Mouse (Mus musculus): ENCODE results near the gene Tex10.
A peak's percentile ranks its signal among the peaks of the same experiment; 100 is the strongest.

Gene Tex10

DNA sequence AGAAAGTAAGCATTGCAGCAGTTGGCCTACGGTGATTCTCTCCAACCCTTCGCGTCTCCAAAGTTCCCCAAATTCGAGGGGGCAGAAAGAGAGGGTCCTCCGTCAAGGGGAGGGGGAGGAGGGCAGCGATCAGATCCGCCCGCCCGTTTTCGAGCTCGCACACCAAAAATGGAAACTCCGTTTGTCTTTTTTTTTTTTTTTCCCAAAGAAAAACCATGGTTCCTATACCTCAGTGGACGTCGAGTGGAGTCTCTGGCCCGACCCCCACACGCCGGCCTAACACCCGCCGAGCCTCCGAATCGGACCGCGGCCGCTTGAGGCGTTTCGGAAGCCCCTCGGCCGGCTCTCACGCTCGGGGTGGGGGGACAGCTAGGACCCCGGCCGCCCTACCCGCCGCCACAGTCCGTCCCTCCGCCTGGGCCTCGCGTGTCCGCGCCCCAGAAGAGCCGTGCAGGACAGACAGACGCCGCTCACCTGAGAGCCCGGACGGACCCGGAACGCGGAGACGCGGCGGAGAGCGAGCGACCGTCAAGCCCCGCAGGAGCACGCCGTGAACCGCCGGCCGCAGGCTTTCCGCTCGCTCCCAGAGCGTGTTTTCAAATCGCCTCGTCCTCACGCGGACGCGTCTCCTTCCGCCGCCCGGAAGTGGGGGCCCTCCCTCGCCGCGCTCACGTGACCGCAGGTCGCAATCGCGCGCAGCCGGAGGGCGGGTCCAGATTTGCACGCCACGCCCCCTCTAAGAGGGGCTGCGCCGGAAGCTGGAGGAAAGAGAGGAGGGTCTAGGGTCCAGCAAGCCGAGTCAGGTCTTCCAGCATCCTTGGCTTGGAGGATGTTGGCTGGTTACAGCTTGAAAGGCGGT, at the start of gene Tex10:
TSS of gene Tex10 (minus strand) at position 668 of the 859 bp plus-strand sequence.
- peak; percentile 95 for DNase-seq (ENCODE audit: extremely low spot score, low spot score)

DNA sequence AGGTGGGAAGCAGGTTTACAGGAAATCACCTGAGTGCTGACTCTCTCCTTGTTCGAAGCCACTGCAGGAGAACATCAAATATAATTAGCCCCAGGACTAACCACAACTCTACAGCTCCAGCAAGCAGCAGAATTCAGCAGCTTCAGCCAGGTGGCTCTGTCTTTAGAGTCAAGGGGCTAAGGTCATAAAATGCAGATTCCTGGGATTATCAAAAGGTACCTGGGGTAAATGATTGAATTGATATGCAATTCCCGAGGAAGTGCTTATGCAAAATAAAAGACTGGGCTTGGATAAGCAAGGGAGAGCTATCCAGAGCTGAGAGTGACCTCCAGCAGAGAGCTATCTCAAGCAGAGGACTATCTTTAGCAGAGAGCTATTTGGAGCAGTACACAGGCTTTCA, 37.6 kb upstream of the Tex10 start:
- no peak for DNase-seq (ENCODE audit: extremely low spot score, low spot score)

DNA sequence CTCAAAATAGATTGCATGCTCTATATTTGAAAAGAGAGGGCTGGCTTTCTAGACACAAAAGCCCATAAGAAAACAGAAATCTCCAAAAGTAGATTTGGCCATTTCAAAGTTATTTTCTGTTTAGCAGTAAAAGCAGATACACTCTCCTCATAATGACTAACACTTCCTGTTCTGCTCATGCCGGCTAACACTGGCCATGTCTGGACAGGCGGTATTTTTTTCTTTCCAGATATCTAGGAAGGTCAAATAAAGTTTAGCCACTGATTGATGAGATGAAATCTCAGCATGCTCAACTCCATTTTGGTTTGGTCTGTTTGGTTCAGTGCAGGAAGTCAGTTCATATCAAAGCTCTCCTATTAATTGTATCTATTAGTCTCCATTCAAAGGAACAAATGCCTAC, 19.3 kb upstream of the Tex10 start:
- DNase-seq (ENCODE audit: extremely low spot score, low spot score) = no peak

DNA sequence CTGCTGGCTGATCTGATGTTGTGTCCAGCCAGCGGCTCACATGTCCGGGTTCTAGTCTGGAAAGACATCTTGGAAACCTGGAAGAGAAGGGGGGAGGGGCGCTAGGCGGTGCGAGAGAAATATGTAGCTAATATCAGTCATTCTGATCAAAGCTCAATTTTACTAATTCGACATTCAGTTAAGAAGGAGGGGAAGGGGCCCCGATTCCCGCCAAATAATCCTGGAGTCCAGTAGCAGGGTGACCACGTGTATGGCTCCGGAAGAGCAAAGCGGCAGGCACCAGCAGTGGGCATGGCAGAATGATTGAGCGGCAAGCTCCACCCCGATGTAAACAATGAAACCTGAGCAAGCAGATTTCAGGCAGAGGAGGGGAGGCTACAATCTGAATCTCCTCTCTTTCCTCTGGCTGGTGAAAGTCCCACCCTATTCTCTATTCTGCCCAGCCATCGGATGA, 18.1 kb upstream of the Tex10 start:
- peak; percentile 63 for DNase-seq (ENCODE audit: extremely low spot score, low spot score)

DNA sequence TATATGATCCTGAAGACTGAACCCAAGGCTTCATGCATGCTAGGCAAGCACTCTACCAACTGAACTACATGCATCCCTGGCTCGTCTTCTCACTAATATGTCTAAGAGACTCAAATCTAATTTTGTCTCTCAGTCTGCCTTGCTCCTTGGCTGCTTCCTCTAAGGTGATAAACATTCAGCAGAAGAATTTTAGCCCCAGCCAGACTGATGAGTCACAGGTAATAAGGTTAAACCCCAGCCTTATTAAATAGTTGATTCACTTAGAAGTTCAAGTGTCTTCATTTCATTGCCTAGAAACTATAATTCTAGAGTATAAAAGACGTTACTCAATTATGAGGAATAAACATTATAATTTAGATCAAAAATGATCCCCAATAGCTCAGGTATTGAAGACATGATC, 15.7 kb upstream of the Tex10 start:
- DNase-seq (ENCODE audit: extremely low spot score, low spot score) = no peak

DNA sequence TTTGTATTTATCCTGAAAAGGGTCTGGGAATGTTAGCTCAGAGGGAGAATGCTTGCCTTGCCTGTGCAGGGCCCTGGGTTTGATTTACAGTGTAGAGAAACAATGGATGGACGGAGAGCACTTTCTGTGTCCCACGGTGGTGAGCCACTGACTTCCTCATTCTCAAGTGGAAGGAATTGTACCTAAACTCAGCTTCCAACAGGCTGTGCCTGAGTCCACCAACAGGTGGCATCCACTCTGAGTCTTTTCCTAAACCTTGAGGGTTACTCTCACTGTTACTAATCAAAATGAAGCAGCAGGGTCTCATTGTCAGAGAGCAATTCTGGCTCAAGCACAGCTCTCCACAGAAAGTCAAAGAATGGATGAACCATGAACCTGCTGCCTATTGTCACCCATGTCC, 8.0 kb upstream of the Tex10 start:
- DNase-seq (ENCODE audit: extremely low spot score, low spot score) = peak; percentile 16

DNA sequence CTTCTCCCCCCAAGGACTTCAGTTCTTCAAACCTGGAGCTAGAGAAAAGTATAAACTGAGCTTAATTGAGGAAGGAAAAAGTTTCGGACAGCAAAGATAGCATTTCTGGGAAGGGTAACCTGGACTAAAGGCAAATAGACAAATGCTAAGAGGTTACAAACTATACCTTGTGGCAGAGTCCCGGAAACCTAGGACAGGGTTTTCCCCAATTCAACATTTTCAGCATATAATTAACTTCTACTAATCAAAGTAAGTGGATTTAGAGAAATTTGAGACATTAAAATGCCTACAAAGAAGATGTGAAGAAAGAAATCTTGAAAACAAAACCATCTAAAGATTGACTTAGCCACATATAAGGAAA, 372 bp upstream of the Tex10 start:
- DNase-seq (ENCODE audit: extremely low spot score, low spot score) = no peak

DNA sequence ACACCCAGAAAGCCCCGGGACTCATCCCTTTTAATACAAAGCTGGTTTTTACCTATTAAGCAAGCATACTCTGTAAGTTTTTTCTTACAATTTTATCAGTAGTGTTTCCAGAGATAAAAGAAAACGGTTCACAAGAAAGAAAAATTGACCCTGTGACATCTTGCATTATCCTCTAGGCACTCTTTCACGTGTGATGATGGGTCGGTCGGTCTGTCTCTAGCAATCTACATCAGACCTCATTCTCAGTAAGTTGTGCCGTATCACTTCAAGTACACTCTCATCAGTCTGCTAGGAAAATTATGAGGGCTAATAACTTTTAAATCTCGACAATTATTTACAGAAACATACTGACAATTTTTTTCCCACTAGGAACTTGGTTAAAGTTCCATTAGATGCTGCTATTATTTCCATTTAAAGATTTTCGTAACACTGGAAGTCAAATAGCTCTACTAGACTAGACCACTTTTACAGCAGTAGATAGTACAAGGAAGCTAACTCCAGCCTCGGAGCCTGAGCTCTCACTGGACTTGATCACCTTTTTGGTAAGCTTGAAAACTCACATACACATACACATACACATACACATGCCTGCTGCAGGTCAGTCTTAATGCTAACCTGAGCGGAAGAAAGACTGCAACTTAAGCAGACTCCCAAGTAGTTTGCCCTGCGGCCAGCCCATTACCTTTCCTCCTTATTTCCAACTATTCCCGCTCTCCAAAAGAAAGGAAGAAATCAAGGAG, 1.0 kb downstream of the Tex10 start:
- no peak for DNase-seq (ENCODE audit: extremely low spot score, low spot score)

DNA sequence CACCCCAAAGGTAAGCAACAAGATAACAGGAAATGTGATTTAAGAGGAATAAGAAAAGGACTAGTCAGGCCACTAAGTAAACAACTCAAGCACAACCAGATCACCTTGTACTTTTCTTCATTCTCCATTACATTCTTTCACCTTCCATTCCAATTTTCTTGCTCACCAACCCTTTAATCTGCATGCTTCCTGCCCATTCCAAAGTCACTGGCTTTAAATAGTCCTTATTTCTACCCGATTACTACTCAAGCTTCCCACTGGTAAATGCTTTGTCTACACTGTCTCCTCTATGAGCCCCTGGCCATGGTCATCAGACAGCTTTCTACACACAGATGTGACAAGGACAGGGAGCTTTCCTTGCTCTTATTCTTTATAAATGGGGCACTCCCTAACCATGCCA, 2.3 kb downstream of the Tex10 start:
- DNase-seq (ENCODE audit: extremely low spot score, low spot score) = no peak

DNA sequence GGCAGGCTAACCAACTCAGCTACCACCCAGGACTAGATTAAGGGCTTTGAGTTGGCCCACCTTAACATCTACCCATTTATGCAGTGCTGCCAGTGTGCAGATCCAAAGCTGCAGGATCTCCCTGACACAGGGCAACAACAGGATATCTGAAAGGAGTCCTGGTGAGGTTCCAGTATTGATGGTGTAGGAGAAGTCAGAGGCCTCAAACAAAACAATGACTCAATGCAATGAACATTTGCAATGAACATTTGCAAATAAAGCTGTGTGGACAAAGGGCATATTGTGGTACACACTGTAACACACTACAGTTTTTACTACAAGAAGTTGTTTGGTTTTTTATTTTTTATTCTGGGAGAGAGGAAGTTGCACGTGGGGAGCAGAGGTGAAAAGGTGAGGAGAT, 12.2 kb downstream of the Tex10 start:
- DNase-seq (ENCODE audit: extremely low spot score, low spot score) = no peak

DNA sequence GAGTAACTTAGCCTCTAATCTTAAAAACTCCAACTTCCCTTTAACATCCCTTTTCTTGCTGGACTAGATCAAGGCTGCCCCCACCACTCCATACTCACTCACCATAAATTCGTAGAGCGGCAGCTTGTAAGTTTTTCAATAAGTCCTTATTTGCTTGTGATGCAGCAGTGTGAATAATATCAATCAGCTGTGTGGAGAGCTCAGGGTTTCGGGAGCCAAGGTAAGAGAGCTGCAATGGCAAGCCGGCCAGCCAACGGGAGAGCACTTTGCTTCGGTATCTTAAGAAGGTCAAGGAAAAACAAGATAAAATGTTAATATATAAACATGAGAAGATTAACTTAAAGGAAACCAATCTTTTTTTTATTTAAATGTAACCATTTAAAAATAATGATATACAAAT, 14.8 kb downstream of the Tex10 start:
- DNase-seq (ENCODE audit: extremely low spot score, low spot score) = no peak

DNA sequence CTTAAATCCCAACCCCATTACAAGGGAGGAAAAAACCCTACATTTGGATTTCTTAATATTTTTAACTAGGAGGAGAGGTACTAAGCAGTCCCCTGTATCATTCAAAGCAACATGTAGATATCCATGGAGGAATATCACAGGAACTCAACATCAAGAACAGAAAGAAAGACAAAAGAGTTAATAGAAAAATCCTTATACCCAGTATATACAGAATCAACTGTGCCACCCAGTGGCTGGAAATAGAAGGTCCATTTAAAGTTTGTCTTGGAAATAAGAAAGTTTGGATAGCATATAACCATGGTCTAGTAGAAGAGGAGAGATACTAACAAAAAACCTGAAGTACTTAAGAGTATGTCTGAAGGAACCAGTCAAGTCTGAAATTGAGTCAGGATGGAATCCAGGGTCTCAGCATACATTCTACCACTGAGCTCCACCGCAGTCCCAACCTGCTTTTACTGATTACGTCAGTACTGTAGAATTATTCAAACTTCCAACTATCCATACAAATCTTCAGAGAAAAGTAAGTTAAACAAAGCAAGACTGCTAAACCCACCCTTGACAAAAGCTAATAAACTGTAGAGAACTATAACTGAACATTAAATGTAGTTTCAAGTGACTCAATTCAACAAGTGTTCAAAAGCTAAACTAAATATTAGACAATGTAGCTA, 19.0 kb downstream of the Tex10 start:
- DNase-seq (ENCODE audit: extremely low spot score, low spot score) = no peak

DNA sequence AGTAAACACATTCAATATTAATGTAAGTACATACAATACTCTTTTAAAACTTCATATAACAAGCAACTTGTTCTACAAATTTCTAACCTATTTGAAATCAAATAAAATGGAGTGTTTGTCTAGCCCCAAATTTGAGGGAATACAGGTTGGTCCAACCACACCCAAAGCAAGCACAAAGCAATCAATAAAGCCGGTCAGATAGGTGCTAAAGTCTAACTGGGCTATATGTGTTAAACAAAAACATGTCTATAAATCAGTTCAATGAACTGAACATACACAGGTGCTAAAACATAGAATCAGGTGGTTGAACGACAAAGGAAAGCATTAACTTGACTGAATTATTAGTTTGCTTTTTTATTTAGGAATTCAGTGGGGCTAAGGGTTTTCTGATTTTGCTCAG, 45.2 kb downstream of the Tex10 start:
- DNase-seq (ENCODE audit: extremely low spot score, low spot score) = no peak

DNA sequence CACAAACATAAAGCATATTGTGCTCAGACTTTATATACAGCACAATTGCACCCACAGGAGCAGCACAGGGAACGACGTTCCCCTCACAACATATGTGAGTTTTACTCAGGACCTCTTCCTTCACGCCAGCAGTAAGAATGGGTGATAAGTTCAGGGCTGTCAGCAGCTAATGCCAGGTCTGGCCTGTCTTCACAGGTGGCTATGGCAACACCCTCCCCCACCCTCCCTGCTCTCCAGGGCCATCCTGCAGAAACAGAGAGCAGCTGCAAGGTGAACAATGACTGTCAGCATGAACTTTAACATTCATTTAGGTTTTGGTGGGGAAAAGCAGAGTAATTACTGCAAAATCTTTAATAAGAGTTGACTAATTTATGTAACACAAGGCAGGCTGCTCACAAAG, 45.8 kb downstream of the Tex10 start:
- no peak for DNase-seq (ENCODE audit: extremely low spot score, low spot score)

DNA sequence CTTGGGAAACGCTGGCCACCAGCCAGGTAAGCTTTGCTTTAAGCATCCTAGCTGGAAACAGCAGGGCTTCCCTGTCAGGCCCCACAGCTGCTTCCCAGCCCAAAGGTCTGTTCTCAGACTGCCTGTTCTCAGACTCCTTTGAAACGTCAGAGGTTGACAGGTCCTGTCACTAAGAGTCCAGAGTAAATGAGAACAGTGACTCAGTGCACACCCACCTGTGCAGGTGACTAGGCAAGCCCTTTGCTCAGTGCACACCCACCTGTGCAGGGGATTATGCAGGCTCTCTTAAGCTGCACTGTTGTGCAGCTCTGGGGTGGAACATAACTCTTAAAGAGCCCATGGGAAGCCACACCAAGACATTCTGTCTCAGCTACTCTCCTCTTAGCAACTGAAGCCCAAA, 49.5 kb downstream of the Tex10 start:
- no peak for DNase-seq (ENCODE audit: extremely low spot score, low spot score)

DNA sequence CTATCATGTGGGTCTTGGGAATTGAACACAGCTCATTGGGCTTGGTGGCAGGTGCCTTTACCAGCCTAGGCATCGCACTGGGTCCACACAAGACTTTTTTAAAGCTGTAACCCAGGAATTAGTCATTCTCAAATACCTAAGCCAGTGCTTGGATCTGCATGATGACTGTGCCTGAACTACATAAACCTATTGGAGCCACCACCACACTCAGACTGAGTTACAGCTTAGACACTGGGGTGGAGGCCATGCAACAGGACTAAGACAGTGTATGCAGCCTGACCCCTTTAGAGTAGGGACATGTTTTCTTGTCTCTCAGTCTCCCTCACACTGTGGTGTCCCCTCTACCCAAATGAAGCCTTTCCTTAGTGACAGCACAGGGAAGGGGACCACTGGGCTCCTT, 50.6 kb downstream of the Tex10 start:
- no peak for DNase-seq (ENCODE audit: extremely low spot score, low spot score)

DNA sequence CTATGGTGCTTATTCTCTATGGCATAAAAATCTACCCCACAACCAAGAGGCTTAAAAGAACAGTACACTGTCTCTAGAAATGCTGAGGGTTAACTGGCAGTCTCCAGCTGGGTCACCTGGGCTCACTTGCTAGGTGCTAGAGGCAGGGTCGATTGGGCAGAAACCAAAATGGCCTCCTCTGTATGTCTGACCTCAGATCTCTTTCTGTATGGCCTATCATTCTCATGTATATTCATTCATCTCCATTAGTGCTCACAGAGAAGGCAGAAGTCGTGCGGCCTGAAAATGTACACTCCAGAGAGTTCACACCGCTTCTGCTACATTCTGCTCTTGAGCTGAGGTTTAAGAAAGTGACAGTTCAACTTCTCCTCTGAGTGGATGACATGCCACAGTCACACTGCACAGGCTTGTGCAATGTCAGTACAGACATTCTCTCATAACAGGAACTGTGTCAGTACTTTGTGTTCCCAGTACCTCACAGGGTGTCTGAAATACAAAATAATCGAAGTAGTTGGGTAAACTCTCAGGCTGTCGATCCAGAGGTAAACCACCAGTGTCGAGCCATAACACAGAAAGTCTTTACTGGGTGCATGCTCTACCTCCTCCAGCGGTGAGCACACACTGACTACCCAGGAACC, 54.3 kb downstream of the Tex10 start:
- DNase-seq (ENCODE audit: extremely low spot score, low spot score) = no peak

DNA sequence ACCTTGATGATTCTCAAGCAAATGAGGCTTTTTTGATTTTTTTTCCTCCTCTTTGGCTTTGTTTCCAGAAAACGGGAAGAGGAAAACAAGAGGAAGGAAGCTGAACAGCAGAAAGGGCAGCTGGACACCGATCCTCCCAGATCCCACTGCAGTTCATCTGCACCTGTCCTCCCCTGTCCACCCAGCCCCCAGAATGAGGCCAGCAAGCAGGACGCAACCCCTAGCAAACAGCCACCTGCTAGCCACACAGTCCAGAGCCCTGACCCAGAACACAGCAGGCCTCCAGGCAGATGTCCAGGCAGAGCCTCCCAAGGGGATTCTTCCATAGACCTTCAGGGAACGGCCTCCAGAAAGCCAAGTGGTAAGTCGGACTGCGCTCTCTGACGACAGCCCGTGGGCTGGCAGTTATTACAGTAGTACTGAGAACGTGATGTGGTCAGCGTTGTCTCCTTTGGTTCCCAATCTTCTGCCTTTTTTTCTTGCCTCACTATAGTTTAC, 57.4 kb downstream of the Tex10 start:
- DNase-seq (ENCODE audit: extremely low spot score, low spot score) = no peak

DNA sequence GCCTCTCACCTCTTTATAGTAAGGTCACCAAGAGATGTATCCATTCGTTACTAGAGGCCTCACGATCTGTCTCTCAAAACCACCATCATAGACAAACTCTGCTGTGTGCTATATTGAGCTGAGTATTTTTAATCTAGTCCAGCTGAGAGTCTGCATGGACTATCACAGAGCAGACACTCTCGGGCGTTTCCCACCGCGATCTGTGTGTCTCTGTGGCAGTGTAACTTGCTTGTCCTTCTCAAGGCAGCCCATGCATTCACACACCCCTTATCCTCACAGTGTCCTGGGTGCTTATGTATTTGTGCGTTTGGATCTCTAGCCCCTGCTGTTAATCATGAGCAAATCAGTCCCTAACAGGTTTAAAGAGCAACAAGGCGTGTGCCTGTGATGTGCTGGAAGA, 59.8 kb downstream of the Tex10 start:
- DNase-seq (ENCODE audit: extremely low spot score, low spot score) = no peak

DNA sequence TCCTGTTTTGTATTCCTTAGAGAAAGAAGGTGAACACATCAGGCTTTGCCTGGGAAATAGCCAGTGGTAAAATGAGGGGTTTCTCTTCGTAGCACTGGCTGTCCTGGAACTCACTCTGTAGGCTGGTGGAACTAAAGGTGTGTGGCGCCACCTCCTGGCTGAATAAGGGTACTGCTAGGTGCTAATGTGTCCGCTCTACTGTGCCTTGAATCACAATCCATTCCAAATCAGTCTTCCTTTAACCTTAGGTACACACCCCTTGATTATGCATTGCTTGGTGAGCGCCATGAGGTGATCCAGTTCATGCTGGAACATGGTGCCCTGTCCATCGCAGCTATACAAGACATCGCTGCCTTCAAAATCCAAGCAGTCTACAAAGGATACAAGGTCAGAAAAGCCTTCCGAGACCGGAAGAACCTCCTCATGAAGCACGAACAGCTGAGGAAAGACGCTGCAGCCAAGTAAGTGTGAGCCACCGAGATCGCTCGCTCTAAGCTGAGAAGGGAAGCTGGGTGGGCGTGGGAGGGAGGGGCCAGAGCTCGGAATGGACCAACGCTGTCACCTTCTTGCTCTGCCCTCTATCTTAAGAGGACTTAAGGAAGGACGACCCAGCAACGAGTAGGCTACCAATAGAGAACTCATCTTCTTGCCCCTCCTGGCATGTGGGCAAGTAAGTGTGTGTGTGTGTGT, 65.8 kb downstream of the Tex10 start:
- DNase-seq (ENCODE audit: extremely low spot score, low spot score) = peak; percentile 70

Measured in neural tube, embryonic 10.5 days (tissue).